Mouse (Mus musculus): ENCODE measurements around the gene Scube3. TPM values are rescaled to one million over a fixed set of nuclear protein-coding genes. Genes with fewer than 3 reads are reported as not detected.
"Not testable (repeated sequence)": the region's sequence is repeated elsewhere in the genome, so short reads cannot be mapped to it uniquely, and the experiment has no call there.

Scube3 gene
- total RNA-seq, 2 experiments from 2014 or later: not detected

GRCm38 (mm10) chr17:28213236-28213635 is 71.3 kb downstream of the Scube3 start:
- no peak for ATAC-seq (ENCODE audit: poor library complexity, severe bottlenecking)

DNA sequence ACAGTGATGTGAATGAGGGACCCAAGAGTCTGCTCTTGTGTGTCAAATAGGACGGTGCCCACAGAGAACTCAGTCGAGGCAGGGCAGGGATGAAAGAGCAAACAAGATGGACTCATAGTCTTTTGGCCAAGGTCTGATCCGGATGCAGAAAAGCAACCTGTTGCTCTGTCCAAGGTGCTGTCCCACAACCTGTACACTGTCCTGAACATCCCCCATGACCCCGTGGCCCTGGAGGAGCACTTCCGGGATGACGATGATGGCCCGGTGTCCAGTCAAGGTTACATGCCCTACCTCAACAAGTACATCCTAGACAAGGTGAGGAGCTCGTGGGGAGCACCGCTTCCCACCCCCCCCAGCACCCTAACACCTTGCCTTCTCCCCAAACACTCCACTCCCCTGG is 74.8 kb downstream of the Scube3 start:
- ATAC-seq (ENCODE audit: poor library complexity, severe bottlenecking): no peak

GRCm38 (mm10) chr17:28217721-28218649 is 76.0 kb downstream of the Scube3 start:
- peak; percentile 81 for ATAC-seq (ENCODE audit: poor library complexity, severe bottlenecking)

- not testable (repeated sequence) for ATAC-seq (ENCODE audit: poor library complexity, severe bottlenecking)
These were observed 80.5 kb downstream of the Scube3 start for GRCm38 (mm10) chr17:28222463-28222862.

DNA sequence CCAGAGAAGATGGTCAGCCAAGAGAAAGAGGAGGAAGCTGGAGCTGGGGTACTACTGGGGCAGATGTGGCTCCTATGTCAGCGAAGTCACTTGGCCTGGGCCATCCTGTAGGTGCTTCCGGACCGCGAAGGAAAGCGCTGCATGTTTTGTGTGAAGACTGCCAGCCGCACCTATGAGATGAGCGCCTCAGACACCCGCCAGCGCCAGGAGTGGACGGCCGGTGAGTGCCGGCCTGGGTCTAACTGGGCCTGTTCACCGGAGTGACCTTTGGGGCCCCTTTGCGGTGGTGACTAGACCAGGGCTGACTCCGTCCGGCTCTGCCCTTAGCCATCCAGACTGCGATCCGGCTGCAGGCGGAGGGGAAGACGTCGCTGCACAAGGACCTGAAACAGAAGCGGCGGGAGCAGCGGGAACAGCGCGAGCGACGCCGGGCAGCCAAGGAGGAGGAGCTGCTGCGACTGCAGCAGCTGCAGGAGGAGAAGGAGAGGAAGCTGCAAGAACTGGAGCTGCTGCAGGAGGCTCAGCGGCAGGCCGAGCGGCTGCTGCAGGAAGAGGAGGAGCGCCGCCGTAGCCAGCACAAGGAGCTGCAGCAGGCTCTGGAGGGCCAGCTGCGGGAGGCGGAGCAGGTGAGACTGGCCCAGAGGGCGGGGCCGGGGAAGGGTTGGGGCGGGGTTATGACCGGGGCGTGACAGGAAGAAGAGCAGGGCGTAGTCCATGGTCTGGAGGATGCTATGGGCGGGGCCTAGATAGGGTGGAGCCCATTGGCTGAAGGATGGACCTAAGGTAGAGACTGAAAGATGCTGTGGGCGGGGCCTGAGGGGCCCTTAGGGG is 81.8 kb downstream of the Scube3 start:
- ATAC-seq (ENCODE audit: poor library complexity, severe bottlenecking): peak; percentile 87

Other genes starting within 250 kb of the Scube3 start
- 17.9 and 25.9 TPM in 2 replicates for gene Anks1, start 232.8 kb upstream of the Scube3 start, total RNA-seq (2015)
- gene Anks1, start 232.8 kb upstream of the Scube3 start, total RNA-seq (2017): 22.6 and 23.6 TPM in 2 replicates
- 39.6 and 44.1 TPM in 2 replicates for gene Taf11, start 232.3 kb upstream of the Scube3 start, total RNA-seq (2015)
- gene Taf11, start 232.3 kb upstream of the Scube3 start, total RNA-seq (2017): 18.2 and 23.3 TPM in 2 replicates
- gene Tcp11, start 61.5 kb upstream of the Scube3 start, total RNA-seq (2015): 0.11 and 1.1 TPM in 2 replicates
- 0.66 TPM in 1 of 2 replicates, not detected in the other for gene Tcp11, start 61.5 kb upstream of the Scube3 start, total RNA-seq (2017)
- 4.2 and 6.4 TPM in 2 replicates for gene Zfp523, start 35.0 kb downstream of the Scube3 start, total RNA-seq (2015)
- gene Zfp523, start 35.0 kb downstream of the Scube3 start, total RNA-seq (2017): 7.1 and 8.1 TPM in 2 replicates
- gene Def6, start 65.6 kb downstream of the Scube3 start, total RNA-seq (2015): 35.4 and 40.7 TPM in 2 replicates
- gene Def6, start 65.6 kb downstream of the Scube3 start, total RNA-seq (2017): 91.5 and 92.6 TPM in 2 replicates
- 19.5 and 19.6 TPM in 2 replicates for gene Ppard, start 90.6 kb downstream of the Scube3 start, total RNA-seq (2015)
- gene Ppard, start 90.6 kb downstream of the Scube3 start, total RNA-seq (2017): 4.4 and 8.2 TPM in 2 replicates
- gene Fance, start 171.4 kb downstream of the Scube3 start, total RNA-seq (2015): 11.5 and 11.9 TPM in 2 replicates
- gene Fance, start 171.4 kb downstream of the Scube3 start, total RNA-seq (2017): 7.5 and 14.3 TPM in 2 replicates
- 1,429 and 1,585 TPM in 2 replicates for gene Rpl10a, start 186.3 kb downstream of the Scube3 start, total RNA-seq (2015)
- 468 and 491 TPM in 2 replicates for gene Rpl10a, start 186.3 kb downstream of the Scube3 start, total RNA-seq (2017)
- not detected in 2 replicates for gene Tead3, start 208.7 kb downstream of the Scube3 start, total RNA-seq (2015)
- gene Tead3, start 208.7 kb downstream of the Scube3 start, total RNA-seq (2017): not detected in 2 replicates
- not detected in 2 replicates for gene Tulp1, start 223.1 kb downstream of the Scube3 start, total RNA-seq (2015)
- not detected in 2 replicates for gene Tulp1, start 223.1 kb downstream of the Scube3 start, total RNA-seq (2017)